Mouse (Mus musculus) left cerebral cortex, adult 11 months (tissue): ENCODE measurements around the gene Camkmt.

Experiments
- DNase-seq: peaks from one replicate; pipeline ENCODE4 v3.0.0; 2022; ENCODE audit warnings: low spot score

The Camkmt gene

GRCm38 (mm10) chr17:85170541-85171255 lies 80.3 kb downstream of the Camkmt start:
- no peak for DNase-seq

GRCm38 (mm10) chr17:85171951-85172350 lies 81.6 kb downstream of the Camkmt start:
- DNase-seq, result no peak

- no peak for DNase-seq
These were observed 86.9 kb downstream of the Camkmt start for GRCm38 (mm10) chr17:85177231-85177630.

GRCm38 (mm10) chr17:85180471-85181060 lies 90.2 kb downstream of the Camkmt start:
- no peak for DNase-seq

- DNase-seq, result peak; percentile 86
These were observed 99.1 kb downstream of the Camkmt start for GRCm38 (mm10) chr17:85189227-85190127.

- DNase-seq, result no peak
These were observed 99.7 kb downstream of the Camkmt start for GRCm38 (mm10) chr17:85190128-85190435.

GRCm38 (mm10) chr17:85193294-85193693 lies 102.9 kb downstream of the Camkmt start:
- DNase-seq, result no peak

- DNase-seq, result no peak
These were observed 108.4 kb downstream of the Camkmt start for GRCm38 (mm10) chr17:85198781-85199180.

- no peak for DNase-seq
These were observed 109.0 kb downstream of the Camkmt start for GRCm38 (mm10) chr17:85199321-85199720.

- no peak for DNase-seq
These were observed 127.7 kb downstream of the Camkmt start for GRCm38 (mm10) chr17:85218054-85218453.

GRCm38 (mm10) chr17:85242109-85242508 lies 151.8 kb downstream of the Camkmt start:
- peak; percentile 19 for DNase-seq

GRCm38 (mm10) chr17:85248962-85249361 lies 158.6 kb downstream of the Camkmt start:
- no peak for DNase-seq

GRCm38 (mm10) chr17:85249744-85250143 lies 159.4 kb downstream of the Camkmt start:
- no peak for DNase-seq

GRCm38 (mm10) chr17:85256930-85257329 lies 166.6 kb downstream of the Camkmt start:
- DNase-seq, result no peak

- no peak for DNase-seq
These were observed 167.0 kb downstream of the Camkmt start for GRCm38 (mm10) chr17:85257348-85257747.

- DNase-seq, result no peak
These were observed 168.5 kb downstream of the Camkmt start for GRCm38 (mm10) chr17:85258703-85259341.

GRCm38 (mm10) chr17:85266831-85267422 lies 176.6 kb downstream of the Camkmt start:
- no peak for DNase-seq

GRCm38 (mm10) chr17:85271466-85272175 lies 181.3 kb downstream of the Camkmt start:
- DNase-seq, result no peak

- DNase-seq, result no peak
These were observed 189.4 kb downstream of the Camkmt start for GRCm38 (mm10) chr17:85279720-85280119.

- no peak for DNase-seq
These were observed 192.1 kb downstream of the Camkmt start for GRCm38 (mm10) chr17:85282447-85282846.

GRCm38 (mm10) chr17:85291154-85291553 lies 200.8 kb downstream of the Camkmt start:
- DNase-seq, result no peak
